Mouse (Mus musculus): ENCODE measurements around the gene Platr17.

GRCm38 (mm10) chr17:33914969-33915391 lies 10.0 kb downstream of the Platr17 start:
- TF ChIP-seq CTCF (IDR thresholded peaks at IDR 0.05; ENCODE audit: control insufficient read depth, insufficient read depth, insufficient replicate concordance, low read depth, low read length) (no peak), POLR2A (IDR thresholded peaks at IDR 0.05; ENCODE audit: control insufficient read depth, low read depth, low read length) (no peak)

Data from testis, adult 2 months (tissue).